Mouse (Mus musculus): ENCODE measurements around the gene Il23r.
"Not testable (repeated sequence)": the region's sequence is repeated elsewhere in the genome, so short reads cannot be mapped to it uniquely, and the experiment has no call there.

Il23r gene

GRCm38 (mm10) chr6:67491755-67492154 lies at the start of gene Il23r:
TSS of gene Il23r (minus strand) at chr6:67491855.
- DNase-seq (ENCODE audit: low read depth, low spot score): no peak

DNA sequence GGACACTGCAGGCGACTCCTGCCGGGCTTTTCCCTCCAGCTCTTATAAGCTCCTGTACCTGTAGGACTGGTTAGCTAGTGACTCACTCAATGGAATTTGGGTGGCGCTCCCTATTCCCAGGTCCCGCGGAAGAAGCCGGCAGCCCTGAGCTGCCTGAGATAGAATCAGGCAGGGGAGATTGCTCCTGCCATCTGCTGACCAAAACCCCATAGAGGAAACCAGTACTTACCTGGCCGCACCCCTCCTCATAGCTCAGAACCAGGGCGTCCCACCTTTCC lies 44.1 kb upstream of the Il23r start, which contains the start of gene Tacstd2:
Gene Tacstd2 (minus strand): TSS at position 20 of the 278 bp plus-strand sequence.
- DNase-seq (ENCODE audit: low read depth, low spot score): no peak

DNA sequence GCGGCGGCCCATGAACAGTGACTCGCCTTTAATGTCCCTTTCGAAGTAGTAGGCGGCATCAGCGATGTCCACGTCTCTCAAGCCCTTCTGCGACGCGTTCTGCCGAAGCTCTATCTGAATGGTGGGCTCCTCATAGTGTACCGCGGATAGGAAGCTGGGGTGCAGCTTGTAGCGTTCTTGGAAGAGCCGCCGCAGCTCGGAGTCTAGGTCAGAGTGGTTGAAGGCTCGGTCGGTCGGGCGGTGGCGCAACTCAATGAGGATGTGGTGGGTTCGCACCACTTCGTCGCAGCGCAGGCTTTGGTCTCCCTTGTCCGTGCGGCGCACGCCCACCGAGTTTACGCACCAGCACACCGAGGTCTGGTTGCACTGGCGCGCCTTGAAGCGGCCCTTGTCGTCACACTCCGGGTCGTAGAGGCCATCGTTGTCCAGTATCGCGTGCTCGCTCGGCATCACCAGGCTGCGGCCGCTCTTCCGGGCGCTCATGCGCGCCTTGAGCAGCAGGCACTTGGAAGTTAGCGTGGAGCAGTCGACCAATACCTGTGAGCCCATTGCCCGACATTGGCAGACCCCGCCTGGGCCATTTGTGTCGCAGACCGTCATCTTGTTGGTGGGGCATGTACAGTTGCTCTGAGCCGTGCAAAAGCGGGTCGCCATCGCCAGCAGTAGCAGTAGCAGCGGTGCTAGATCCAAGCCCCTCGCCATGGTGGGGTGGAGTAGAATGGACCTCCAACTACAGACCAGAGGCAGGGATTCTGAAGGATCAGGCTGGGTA lies 43.5 kb upstream of the Il23r start:
- DNase-seq (ENCODE audit: low read depth, low spot score): no peak

GRCm38 (mm10) chr6:67534191-67535004 lies 42.7 kb upstream of the Il23r start:
- no peak for DNase-seq (ENCODE audit: low read depth, low spot score)

GRCm38 (mm10) chr6:67532665-67533440 lies 41.2 kb upstream of the Il23r start:
- peak; percentile 9 for DNase-seq (ENCODE audit: low read depth, low spot score)

GRCm38 (mm10) chr6:67531822-67532162 lies 40.1 kb upstream of the Il23r start:
- DNase-seq (ENCODE audit: low read depth, low spot score): no peak

DNA sequence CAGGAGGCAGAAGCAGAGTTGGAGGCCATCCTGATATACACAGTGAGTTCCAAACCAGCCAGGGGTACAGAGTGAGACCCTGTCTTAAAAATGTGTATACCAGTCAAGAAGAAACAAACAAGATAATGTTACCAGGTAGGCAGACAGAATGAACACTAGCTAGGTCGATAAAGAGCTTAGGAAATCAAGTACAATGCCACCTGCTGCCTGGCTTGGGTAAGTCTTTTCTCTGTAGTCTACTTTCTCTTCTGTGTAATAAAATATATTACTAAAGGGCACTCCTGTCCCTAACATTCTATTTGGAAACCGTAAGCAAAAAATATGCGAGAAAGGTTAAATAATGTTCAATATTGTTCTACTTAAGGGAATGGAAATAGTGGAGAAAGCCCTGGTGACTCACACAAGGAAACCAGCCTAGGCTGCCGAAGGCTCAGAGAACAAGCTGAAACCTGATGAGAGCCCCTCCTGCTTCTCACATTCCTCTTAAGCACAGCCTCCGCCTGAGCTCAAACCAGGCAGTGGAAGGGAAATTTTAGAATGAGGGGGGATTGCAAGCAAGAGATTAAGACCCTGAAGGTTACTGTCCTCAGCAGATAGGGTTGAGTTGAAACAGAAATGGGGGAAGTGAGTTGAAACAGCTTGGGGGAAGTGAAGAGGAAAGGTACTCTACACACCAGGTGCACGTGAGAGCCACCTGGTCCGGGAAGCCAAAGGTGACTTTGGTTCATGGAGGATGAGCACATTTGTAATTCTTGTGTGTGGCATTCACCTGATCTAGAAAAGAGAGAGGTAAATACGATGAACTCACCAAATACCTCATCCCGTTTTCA lies 39.6 kb upstream of the Il23r start:
- DNase-seq (ENCODE audit: low read depth, low spot score): no peak

- no peak for DNase-seq (ENCODE audit: low read depth, low spot score)
These were observed 34.7 kb upstream of the Il23r start for GRCm38 (mm10) chr6:67526356-67526755.

DNA sequence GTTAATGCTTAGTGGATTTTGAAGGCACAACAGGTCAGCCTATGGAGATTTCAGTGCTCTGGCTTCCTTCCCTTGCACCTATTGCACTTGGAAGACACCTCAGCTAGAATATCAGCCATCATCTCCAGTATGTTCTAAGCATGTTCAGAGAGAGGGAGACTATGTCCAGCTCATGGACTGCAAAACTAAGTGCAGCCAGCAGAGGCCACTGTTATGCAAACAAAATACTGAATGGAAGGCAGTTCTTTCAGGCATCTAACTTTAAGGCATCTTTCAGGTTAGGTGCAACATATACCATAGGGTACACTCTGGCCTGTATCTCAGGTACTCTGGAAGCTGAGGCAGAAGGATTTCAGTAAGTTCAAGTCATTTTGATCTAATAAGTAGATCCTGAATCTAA lies 19.1 kb upstream of the Il23r start:
- DNase-seq (ENCODE audit: low read depth, low spot score): no peak

GRCm38 (mm10) chr6:67501938-67502337 lies 10.3 kb upstream of the Il23r start:
- DNase-seq (ENCODE audit: low read depth, low spot score): not testable (repeated sequence)

- no peak for DNase-seq (ENCODE audit: low read depth, low spot score)
These were observed 10.6 kb downstream of the Il23r start for GRCm38 (mm10) chr6:67481012-67481411.

GRCm38 (mm10) chr6:67471242-67471641 lies 20.4 kb downstream of the Il23r start:
- DNase-seq (ENCODE audit: low read depth, low spot score): no peak

- DNase-seq (ENCODE audit: low read depth, low spot score): no peak
These were observed 32.2 kb downstream of the Il23r start for GRCm38 (mm10) chr6:67459424-67459823.

- no peak for DNase-seq (ENCODE audit: low read depth, low spot score)
These were observed 40.3 kb downstream of the Il23r start for GRCm38 (mm10) chr6:67451330-67451729.

GRCm38 (mm10) chr6:67445866-67446265 lies 45.8 kb downstream of the Il23r start:
- no peak for DNase-seq (ENCODE audit: low read depth, low spot score)

DNA sequence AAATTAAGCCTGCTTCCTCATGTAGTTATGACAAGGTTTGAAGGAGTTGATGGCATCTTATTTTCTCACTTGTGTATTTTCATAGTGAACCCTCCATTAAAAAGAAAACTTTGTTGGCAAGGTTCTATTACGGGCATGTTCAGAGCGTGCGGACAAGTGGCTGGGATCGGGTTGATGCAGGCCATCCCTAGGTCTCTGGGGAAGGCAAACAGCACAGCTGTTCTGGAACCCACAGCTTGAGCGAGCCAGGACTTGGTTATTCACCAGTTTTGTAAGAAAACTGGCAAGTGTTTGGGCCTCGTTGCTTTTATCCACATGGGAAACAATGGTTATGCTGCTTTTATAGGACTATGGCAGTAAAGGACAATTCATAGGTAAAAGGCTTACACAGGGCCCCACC lies 48.5 kb downstream of the Il23r start:
- DNase-seq (ENCODE audit: low read depth, low spot score): no peak

GRCm38 (mm10) chr6:67437814-67438385 lies 53.8 kb downstream of the Il23r start:
- no peak for DNase-seq (ENCODE audit: low read depth, low spot score)

DNA sequence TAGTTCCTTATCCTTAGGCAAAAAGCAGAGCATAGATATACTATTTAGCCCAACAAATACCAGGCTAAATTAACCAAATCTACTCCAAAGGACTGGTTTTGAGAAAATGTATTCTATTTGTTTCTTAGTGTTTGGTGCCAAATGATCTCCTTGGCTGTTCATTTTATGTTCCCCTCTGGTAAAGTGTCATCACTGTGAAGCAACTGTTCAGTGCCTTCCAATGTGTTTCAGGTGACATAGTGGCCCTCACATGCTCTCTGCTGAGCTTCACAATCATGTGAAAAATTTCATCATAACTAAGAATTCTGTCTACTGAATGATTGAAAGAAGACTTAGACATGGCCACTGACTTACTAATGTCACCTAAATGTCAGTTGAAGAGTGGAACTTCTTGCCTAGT lies 54.6 kb downstream of the Il23r start:
- DNase-seq (ENCODE audit: low read depth, low spot score): no peak

DNA sequence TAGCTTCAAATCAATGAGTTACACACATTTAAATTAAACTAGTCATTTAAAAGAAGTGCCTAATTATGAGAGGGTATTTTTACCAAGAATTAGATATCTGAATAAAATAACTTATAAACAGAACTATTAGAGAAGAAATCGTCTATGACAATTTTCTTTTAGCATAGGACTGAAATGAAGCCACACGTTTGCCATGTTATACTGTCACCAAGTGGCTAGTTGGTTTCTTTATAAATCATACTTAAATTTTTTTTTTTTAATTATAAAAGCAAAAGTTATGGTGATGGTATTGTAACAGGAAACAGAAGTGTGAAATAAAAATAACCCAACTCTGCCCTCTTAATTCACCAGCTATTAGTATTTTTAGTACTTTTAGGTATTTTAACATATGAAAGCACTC lies 55.4 kb downstream of the Il23r start:
- no peak for DNase-seq (ENCODE audit: low read depth, low spot score)

DNA sequence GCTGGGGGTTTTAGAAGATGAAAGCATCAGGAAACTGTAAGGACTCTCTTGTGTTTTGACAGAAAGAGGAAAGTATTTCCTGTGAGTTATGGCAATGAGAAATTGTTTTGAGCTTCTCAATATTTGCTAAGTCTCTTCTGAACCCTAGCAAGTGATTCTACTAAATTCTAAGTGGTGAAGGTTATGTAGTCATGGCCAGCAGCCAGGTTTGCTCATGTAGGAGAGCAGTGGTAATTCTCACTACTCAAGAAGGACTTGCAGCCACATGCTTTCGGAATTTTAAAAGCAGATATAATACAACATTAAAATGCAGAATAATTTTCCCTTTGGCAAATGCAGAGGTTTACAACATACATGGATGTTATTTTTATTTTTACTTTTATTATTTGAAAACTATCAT lies 55.9 kb downstream of the Il23r start:
- no peak for DNase-seq (ENCODE audit: low read depth, low spot score)

- DNase-seq (ENCODE audit: low read depth, low spot score): no peak
These were observed 56.8 kb downstream of the Il23r start for GRCm38 (mm10) chr6:67434755-67435452.

Data from skeletal muscle tissue, adult 2 months (tissue).